Mouse (Mus musculus) v-Abl transformed pro-B cells (cell line): Measurements from ENCODE around the gene Gm28230.

Source experiments
- in situ Hi-C, 2 experiments: fragments of 400-800 bp; cut with MboI; formaldehyde crosslinking; loops; one replicate each; pipeline ENCODE4 v1.15.1; 2025; ENCODE audit not compliant: unreplicated experiment in 2 of 2

Gene Gm28230

DNA sequence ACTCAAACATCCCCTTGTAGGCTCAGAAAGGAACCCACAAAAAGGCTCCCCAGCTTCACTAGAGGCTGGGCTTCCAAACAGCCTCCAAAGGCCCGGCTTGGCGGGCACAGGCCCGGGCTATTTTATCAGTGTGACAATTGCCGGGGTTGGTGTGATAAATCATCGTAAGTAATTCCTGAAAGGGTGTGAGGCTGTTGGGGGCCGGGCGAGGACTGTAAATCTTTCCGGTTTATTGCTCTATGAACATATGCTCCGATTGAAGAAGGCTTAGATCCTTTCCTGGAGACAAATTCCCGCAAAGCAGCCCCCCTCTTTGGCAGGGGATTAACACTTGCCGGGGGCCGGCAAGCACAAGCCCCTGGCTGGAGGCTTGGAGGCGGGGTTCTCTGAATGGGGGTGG is 7.9 kb downstream of the Gm28230 start:
- in situ Hi-C loops: loop anchor here in 1 of 2 experiments (25.0 kb wide), 1 partner anchor 1278 kb away; no protein-coding TSS in a partner anchor

DNA sequence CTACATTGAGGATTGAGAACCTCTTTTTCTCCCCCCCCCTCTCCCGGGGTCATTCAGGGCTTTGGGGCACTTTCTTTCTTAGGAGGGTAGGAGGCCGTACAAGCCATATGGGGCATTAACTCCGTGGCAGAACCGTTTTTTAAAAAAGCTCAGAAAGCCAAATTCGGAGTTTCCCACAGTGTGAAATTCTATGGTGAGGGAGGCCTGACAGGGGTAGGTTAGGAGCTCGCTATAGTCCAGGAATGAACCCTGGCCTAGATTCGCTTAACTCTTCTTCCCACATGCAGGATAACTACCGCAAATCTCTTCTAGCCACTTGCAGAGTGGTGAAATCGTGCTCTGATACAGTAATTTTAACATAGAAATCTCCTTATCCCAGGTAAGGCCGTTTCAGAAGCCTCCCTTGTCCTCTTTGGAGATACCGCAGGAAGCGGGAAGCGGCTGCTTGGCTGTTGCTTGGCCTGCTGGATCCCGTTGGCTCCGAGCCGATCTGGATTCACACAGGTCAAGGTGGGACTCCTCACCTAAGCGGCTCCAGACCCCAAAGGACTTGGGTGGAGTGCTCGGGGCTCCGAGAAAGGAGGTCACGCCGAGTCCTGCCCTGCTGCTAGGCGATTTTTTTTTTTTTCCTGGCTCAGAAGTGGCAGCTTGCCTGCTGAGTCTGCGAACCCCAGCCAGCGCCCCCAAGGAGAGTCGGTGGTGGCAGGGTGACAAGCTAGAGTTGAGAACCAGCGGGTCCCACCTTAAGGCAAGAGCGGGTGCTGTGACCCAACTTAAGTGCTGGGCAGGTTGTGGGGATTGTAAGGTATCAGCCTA is 8.7 kb downstream of the Gm28230 start:
- in situ Hi-C loops: loop anchor here in 1 of 2 experiments (25.0 kb wide), 1 partner anchor 1277 kb away; no protein-coding TSS in a partner anchor

DNA sequence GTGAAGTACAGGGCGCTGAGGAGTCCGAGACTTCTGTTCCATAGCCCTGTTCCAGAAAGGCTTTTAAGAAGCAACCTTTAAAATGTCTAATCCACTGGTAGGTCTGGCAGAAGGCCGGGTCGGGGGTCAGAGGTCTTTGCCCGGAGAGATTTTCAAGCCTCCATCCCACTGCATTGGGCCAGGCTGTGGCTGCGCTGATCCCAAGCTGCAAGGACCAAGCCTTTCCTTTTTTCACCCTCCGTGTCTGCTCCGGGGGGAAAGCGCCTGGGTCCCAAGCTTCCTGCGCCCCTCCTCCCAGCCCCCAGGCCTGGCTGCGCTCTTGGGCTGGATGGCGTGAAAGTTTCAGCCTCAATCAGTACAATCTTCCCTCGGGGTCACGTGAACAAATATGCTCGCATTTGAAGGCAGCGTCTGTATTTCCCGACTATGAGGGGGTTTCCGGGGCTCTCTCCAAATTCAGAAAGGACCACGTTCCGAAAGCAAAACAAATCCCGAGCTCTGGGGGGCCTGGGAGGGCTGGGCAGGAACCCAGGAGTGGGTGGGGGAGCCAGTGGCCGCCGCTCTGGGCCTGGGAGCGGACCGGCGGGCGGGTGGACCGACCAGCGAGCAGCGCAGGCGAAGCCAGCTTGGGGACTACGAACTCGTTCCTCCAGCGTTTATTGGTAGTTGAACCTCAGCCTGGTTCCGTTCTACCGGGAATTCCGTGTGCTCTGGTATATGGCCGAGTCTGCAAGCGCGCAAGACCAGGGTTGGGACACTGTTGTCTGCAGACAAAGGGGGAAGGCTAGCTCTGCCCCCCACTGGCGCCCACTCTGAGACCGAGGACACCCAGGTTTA is 9.5 kb downstream of the Gm28230 start:
- in situ Hi-C loops: loop anchor here in 1 of 2 experiments (25.0 kb wide), 1 partner anchor 1276 kb away; no protein-coding TSS in a partner anchor

DNA sequence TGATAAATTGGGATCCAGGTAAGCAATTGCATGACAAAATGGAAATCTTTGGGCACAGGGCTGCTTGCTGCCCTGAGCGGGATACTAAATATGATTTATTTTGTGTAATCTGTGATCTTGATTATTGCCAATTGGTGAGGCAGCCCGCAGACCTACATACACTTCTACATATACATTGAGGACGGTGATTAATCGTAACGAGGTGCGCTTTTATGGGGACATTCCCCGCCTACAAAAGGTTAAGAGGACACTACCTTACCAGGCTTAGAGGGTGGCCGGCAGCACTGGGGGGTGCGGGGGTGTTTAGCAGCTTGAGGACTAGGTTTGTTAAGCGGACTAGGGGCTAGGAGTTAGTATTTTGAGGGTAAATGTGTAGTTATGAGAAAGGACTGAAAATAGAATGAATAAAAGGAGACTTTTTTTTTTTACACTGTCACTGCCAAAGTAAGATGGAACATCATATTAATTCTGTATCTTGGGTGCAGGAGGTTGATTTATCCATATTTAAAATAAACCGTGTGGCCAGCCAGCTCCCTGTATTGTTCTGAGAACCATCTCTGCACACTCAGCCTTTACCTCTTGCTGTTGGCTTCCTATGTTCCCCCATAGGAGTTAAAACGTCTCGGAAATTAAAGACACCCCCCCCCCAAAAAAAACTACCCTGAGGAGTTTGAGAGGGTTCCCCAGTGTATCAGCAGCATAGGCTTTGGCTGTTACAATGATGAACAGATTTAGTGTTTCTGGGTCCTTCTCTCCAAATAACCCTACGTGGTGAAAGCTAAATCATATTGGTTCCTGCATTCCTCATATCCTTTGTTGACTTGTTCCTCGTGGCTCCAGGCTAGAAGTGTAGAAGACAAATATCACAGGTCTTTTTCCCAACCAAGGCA is 10.4 kb downstream of the Gm28230 start:
- in situ Hi-C loops: loop anchor here in 1 of 2 experiments (25.0 kb wide), 1 partner anchor 1275 kb away; no protein-coding TSS in a partner anchor

DNA sequence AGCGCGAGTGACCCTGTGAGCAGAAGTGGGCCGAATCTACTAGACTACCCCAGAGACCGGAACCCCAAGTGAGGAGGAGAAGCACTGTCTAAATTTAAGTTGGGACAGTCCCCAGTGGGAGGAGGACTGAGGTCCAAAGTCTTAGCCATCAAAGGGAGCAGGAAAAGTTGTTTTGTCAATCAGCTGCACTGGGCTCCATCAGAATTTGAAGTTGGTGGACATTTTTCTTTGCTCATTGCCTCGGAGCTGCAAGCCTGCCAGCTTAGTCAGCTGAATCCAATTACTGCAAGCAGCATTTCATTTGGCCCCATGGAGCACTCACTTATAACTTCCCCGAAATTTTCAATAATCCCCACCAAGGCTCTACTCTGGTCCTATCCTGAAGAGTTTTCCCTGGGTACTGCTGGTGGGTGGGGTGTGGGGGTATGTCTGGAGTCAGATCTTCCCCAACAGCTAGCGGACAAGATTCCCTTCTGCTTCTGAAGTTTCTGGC is 11.1 kb downstream of the Gm28230 start:
- in situ Hi-C loops: loop anchor here in 1 of 2 experiments (25.0 kb wide), 1 partner anchor 1275 kb away; no protein-coding TSS in a partner anchor

DNA sequence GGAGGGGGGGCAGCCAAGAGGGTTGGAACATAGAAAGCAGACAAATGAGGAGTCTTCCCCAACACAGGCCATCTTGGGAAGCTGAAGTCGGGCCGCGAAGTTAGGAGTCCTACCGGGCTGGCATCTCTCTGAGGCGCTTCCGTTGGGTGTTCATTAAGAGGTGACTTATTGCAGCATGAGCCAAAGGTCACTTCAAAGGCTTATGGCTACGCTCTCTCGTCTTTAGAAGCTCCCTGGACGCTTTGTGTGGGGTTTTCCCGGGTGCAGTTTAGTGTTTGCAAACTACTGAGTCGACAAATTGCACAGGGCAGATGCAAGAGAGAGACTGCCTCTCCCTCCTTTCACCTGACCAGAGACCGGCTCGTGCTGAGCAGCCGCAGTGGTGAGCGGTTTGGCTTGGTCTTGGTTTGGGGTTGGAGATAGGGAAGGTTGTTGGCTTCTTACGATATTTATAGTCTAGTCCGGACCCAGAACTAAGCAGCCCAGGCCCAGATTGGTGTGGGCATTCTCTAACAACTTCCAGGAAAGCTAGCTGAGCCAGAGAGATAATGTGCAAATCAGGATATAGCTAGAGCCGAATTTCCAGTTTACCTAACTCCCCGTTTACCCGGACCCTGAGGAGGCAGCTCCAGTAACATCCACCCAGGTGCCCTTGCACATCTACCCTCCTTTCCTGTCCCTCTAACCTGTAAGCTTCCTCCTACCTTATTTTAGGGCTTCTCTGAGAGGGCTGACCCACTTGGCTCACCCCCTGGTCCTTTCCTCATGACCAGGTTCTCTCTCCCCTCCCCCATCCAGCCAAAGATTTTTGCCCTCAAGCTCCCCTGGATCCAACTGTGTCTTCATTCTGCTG is 12.3 kb downstream of the Gm28230 start:
- in situ Hi-C loops: loop anchor here in 1 of 2 experiments (25.0 kb wide), 1 partner anchor 1273 kb away; no protein-coding TSS in a partner anchor

DNA sequence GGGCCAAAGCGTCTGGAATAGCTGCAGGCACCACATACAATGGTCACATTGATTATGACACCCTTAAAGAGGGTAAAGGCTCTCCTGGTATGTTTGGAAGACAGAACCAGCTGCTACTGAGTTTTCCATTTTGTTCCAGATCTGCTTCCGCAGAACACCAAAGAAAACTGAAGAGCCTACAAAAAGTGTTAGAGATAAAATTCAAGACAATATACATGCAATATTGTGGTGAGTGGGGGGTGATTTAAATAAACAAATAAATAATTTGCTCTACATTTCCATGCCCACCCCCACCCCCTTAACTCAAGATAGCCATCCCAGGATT is 12.9 kb downstream of the Gm28230 start:
- in situ Hi-C loops: loop anchor here in 1 of 2 experiments (25.0 kb wide), 1 partner anchor 1273 kb away; no protein-coding TSS in a partner anchor

DNA sequence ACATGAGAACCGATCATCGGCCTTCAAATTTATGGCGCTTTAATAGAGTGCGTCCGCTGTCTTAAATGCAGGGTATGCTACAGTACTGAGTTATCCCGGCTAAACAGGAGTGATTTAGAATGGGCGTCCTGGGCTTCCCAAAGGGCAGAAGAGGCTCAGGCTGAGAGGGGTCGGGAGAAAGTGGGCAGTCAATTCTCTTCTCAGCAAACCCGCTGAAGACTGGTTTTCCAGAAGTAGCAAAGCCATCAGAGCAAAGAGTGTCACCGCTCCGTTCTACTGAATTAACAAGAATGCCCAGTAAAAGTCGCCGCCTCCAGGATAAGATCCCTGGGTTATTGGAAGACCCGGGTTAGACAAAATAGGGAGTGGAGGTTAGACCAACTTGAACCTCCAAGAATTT is 13.3 kb downstream of the Gm28230 start:
- in situ Hi-C loops: loop anchor here in 1 of 2 experiments (25.0 kb wide), 1 partner anchor 1272 kb away; no protein-coding TSS in a partner anchor

DNA sequence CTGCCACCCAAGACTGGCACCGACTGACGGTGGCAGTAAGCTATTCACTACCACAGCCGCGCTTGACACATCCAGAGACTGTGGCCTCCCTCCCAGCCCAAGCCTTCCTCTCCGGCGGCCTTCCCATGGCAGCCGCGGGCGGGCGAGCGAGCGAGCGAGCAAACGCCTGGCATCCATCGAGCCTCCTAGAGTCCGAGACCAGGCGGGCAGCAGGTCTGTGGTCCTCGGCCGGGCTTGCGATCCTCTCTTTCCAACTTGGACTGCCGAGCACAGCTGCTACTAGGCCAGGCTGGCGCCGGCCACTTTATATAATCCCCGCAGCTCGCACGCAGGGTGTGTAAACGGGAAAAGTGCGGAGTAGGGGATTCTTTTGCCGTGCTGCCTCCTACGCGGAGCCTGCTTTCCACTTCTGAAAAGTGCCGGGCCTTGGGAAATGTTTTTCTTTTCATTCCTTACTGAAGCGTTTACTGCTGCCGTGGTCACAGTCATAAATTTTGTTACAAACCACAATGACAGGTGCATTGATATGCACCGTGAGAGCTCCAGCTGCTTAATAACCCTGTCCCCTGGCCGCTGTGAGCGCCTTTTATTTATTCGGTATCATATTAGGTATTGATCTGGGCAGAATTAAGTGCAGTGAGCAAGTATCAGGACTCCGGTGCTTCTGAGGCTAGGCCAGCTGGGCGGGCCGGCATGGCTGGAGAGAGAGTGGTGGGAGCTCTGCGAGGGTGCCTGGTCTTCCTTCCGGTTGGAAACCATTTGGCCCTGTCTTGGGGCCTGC is 14.0 kb downstream of the Gm28230 start:
- in situ Hi-C loops: loop anchor here in 1 of 2 experiments (25.0 kb wide), 1 partner anchor 1272 kb away; no protein-coding TSS in a partner anchor

DNA sequence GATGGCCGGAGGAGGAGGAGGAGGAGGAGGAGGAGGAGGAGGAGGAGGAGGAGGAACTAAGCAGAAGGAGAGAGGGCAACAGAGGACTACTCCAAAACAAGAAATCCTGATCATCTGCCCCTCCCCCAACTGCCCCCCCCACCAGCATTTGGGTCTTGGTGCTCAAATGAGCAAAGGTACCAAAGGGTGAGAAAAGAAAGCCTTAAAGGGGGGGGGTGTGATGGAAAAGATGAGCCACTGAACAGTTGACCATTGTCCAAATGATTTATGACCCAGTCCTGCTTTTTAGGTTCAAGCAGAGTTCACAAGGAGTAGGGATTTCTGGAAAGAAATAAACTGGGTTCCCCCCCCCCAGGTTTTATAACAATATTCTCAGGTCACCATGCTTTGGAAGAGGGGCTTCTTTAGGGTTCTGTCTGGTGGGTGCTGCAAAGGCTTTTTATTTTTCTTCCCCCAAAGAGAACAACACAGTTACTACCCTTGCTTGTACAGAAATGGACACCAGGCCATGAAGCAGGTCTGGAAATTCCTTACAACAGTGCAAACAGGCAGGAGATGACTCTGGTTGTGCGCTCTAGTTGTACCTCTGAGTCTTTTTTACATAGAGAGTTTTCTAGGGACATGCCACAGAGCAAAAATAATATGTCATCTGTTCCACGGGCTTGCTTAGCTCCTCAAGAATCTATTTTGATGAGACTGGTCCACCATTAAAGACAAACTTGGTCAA is 14.9 kb downstream of the Gm28230 start:
- in situ Hi-C loops: loop anchor here in 1 of 2 experiments (25.0 kb wide), 1 partner anchor 1271 kb away; no protein-coding TSS in a partner anchor

DNA sequence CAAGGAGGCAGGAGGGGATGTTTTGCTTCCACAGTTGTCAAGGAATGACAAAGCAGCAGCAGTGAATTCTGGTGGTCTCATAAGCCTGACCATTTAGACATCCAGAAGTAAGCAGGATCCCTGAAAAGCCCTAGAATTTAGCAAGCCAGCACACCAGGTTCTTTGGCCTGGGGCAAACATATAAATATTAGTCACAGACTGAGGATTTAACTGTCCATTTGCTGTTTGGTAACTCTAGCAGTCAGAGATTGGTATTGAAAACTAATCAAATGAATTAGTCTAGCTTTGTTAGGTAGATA is 15.4 kb downstream of the Gm28230 start:
- in situ Hi-C loops: loop anchor here in 1 of 2 experiments (25.0 kb wide), 1 partner anchor 1270 kb away; no protein-coding TSS in a partner anchor

DNA sequence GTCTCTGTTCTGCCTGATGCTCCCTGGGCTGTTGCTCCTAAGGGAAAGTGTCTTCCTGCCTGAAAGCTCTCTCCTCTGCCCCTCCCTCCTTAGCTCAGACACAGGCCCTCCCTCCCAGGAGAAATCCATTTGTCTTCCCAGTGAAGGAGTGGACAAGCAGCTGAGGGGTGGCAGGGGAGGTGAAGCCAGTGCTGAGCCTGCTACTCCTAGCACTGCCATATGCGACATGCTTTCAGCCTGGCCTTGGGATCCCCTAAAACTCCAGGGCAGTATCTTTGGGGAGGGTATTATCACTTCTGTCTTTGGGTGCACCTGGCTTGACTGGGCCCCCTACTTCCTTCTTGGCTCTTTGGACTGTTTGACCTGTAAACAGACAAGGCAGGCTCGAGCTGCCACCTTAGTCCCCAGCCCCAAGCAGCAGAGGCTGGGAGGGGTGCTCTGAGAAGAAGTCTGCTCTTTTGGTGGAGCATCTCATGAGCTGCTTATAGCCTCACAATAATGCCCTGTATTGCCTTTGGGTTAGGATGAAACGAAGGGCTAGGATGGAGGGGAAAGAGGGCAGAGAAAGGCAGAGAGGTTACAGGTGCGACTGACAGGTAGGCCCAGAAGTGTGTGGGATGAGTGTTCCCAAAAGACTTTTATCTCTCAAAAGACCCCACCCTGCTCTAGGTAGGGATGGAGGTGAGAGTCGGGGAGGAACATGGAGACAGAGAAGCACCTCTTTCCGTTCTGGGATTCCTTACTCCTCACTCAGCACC is 19.2 kb downstream of the Gm28230 start:
- in situ Hi-C loops: loop anchor here in 1 of 2 experiments (25.0 kb wide), 1 partner anchor 1267 kb away; no protein-coding TSS in a partner anchor

DNA sequence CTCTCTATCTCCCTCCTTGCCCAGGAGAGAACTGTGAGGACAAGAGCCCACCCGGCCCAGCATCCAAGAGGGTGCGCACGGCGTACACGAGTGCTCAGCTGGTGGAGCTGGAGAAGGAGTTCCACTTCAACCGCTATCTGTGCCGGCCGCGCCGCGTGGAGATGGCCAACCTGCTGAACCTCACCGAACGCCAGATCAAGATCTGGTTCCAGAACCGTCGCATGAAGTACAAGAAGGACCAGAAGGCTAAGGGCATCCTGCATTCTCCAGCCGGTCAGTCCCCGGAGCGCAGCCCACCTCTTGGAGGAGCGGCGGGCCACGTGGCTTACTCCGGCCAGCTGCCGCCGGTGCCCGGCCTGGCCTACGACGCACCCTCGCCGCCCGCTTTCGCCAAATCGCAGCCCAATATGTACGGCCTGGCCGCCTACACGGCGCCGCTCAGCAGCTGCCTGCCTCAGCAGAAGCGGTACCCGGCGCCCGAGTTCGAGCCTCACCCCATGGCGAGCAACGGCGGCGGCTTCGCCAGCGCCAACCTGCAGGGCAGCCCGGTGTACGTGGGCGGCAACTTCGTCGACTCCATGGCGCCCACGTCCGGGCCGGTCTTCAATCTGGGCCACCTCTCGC is 19.9 kb downstream of the Gm28230 start:
- in situ Hi-C loops: loop anchor here in 1 of 2 experiments (25.0 kb wide), 1 partner anchor 1266 kb away; no protein-coding TSS in a partner anchor

DNA sequence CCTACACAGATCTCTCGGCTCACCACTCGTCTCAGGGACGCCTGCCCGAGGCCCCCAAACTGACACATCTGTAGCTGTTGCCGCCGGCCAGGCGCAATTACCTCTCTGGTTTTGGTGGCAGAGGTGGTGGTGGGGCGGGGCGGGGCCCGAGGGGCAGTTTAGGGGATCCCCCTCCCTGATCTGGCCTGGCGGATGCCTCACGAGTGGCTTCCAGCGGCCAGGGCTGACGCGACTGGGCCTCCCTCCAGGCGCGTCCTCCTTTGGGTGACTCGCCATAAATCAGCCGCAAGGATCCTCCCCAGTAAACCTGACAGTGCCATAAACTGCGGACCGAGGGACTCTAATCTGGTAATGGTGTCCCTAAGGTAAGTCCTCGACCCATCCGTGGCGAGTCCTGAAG is 20.5 kb downstream of the Gm28230 start:
- in situ Hi-C loops: loop anchor here in 1 of 2 experiments (25.0 kb wide), 1 partner anchor 1265 kb away; no protein-coding TSS in a partner anchor

DNA sequence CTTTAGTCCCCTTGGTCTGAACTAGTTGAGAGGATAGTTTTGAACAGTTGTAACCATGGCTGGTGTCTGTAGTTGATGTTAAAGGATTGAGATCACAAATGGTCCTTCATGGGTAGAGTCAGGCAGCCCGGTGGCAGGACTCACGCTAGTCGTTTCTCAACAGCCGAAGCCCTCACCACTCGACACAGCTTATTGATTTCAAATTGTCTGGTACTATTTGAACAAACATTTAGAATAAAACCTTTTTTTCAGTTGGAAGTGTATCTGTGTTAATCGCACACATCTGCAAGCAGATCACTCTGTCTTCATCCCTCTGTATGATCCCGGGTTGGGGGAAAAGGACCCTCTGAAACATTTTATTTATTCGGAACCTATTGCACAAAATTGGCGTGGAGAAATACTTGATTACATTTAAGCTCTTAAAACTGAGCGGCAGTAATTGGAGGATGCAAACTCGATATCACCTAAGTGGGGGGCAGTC is 21.2 kb downstream of the Gm28230 start:
- in situ Hi-C loops: loop anchor here in 1 of 2 experiments (25.0 kb wide), 1 partner anchor 1265 kb away; no protein-coding TSS in a partner anchor
